Mouse (Mus musculus) liver, embryonic 12.5 days (tissue): Measurements from ENCODE around the gene Lnx2. TPM values are rescaled to one million over a fixed set of nuclear protein-coding genes. Genes with fewer than 3 reads are reported as not detected.

Experiments used
- ATAC-seq: fragments of 200-750 bp; cut with Nextera tagmentation; 2 replicates; pipeline ENCODE4 v1.8.0; 2017; ENCODE audit warnings: moderate number of reproducible peaks, mild to moderate bottlenecking, moderate library complexity
- H3K27ac ChIP-seq: fragments of 300-500 bp; sonication (generic); 2 replicates; pipeline ENCODE4 v1.5.1; 2016; ENCODE audit warnings: mild to moderate bottlenecking
- H3K27me3 ChIP-seq: fragments of 300-500 bp; sonication (generic); replicated peaks from 2 replicates; pipeline ENCODE4 v1.6.1; 2016; ENCODE audit warnings: mild to moderate bottlenecking, moderate library complexity
- H3K36me3 ChIP-seq: fragments of 300-500 bp; sonication (generic); 2 replicates; pipeline ENCODE4 v1.6.1; 2016; ENCODE audit warnings: mild to moderate bottlenecking, moderate library complexity
- H3K4me1 ChIP-seq: fragments of 300-500 bp; sonication (generic); 2 replicates; pipeline ENCODE4 v1.6.1; 2016
- H3K4me2 ChIP-seq: fragments of 300-500 bp; sonication (generic); 2 replicates; pipeline ENCODE4 v1.6.1; 2016; ENCODE audit warnings: mild to moderate bottlenecking, moderate library complexity
- H3K4me3 ChIP-seq: fragments of 300-500 bp; sonication (generic); 2 replicates; pipeline ENCODE4 v1.5.1; 2016; ENCODE audit warnings: mild to moderate bottlenecking, moderate library complexity
- H3K9ac ChIP-seq: fragments of 300-500 bp; sonication (generic); 2 replicates; pipeline ENCODE4 v1.6.1; 2016; ENCODE audit warnings: mild to moderate bottlenecking, moderate library complexity
- H3K9me3 ChIP-seq: fragments of 300-500 bp; sonication (generic); replicated peaks from 2 replicates; pipeline ENCODE4 v1.6.1; 2016; ENCODE audit warnings: mild to moderate bottlenecking, moderate library complexity
- WGBS: fragments of 180-500 bp; shearing (Covaris S2); methylation state at CpG from one replicate; pipeline ENCODE4 v1.1.7; 2016; ENCODE audit not compliant: insufficient replicate concordance; 5-methylcytosine and 5-hydroxymethylcytosine counted together
- polyA plus RNA-seq: library from polyadenylated mRNA; unstranded; fragments of >200 nt; fragmentation: Nextera tagmentation; extraction: Ambion mirVana; gene quantifications from 2 replicates; pipeline ENCODE4 v1.2.1, GENCODE M21; 2016

The Lnx2 gene
- polyA plus RNA-seq, 1 experiment from 2014 or later: 6.5 TPM

- 79% methylated on average over 6 of the region's 6 CpGs for WGBS
- peaks cover 71% of the 10 kb centered on the region for H3K4me1 ChIP-seq
- no peaks in the 10 kb centered on the region for H3K9me3 ChIP-seq
- no peak overlapping the region for H3K4me3 ChIP-seq
- no peaks in the 10 kb centered on the region for H3K36me3 ChIP-seq
- no peaks in the 10 kb centered on the region for H3K27me3 ChIP-seq
- no peak overlapping the region for H3K27ac ChIP-seq
- H3K4me2 ChIP-seq: no peak overlapping the region
- no peak overlapping the region for H3K9ac ChIP-seq
- ATAC-seq: no peak
Observed at GRCm38 (mm10) chr5:147055572-147056245, 20.7 kb downstream of the Lnx2 start.

DNA sequence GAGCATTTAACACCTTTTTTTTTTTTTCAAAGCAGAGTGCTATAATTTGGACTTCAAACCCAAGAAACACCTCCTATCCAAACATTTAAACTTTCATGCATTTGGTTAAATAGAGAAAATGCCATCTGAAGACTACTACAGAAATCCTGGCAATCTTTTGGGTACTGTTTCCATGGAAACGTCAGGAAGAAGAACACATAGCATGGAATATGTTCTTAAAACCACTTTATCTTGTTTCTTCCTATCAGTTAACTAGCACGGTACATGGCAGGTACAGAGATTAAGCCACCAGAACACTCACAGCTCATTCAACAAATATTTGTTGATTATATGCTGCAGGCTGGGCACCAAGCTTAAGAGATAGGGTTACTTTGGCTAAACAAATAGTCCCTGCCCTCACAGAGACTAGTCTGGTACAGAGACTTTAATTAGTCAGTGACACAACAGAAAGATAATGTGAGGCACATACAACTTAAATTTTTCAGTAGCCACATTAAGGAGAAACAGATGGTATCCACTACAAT, 21.6 kb downstream of the Lnx2 start:
- 30% methylated on average over 2 of the region's 2 CpGs for WGBS
- peaks cover 76% of the 10 kb centered on the region for H3K4me1 ChIP-seq
- no peaks in the 10 kb centered on the region for H3K27me3 ChIP-seq
- H3K9me3 ChIP-seq: no peaks in the 10 kb centered on the region
- H3K4me2 ChIP-seq: no peak overlapping the region
- no peak overlapping the region for H3K9ac ChIP-seq
- no peak overlapping the region for H3K27ac ChIP-seq
- H3K36me3 ChIP-seq: no peaks in the 10 kb centered on the region
- 0 out of 2 replicates have a peak, but pooled peaks have one; percentile 41 for ATAC-seq
- H3K4me3 ChIP-seq: no peak overlapping the region

- H3K4me2 ChIP-seq: no peak overlapping the region
- H3K36me3 ChIP-seq: no peaks in the 10 kb centered on the region
- H3K4me1 ChIP-seq: peaks cover 75% of the 10 kb centered on the region
- no peak for ATAC-seq
- no peaks in the 10 kb centered on the region for H3K27me3 ChIP-seq
- H3K27ac ChIP-seq: no peak overlapping the region
- H3K4me3 ChIP-seq: no peak overlapping the region
- WGBS: 76% methylated on average over 6 of the region's 6 CpGs
- H3K9me3 ChIP-seq: no peaks in the 10 kb centered on the region
- H3K9ac ChIP-seq: no peak overlapping the region
Observed at GRCm38 (mm10) chr5:147054328-147054727, 22.1 kb downstream of the Lnx2 start.

DNA sequence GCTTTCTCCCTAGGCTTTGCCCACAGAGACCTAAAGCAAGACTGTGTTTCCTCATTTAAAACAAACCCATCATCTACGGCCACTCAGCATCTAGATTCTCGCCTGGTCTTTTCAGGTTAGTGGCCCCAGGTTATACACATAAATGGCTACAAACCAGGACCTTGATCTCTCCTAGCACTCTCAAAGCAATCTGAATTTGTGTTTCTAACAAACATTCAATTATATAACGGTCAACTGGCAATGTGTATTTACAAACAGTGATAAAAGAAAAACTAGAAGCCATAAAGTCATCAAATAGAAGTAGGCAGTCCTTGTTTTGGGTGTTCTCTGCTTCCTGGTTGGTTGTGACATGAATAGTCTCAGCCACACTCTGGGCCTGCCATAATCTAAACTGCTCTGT, 22.9 kb downstream of the Lnx2 start:
- no peaks in the 10 kb centered on the region for H3K27me3 ChIP-seq
- ATAC-seq: no peak
- H3K9ac ChIP-seq: no peak overlapping the region
- no peak overlapping the region for H3K4me3 ChIP-seq
- H3K36me3 ChIP-seq: no peaks in the 10 kb centered on the region
- WGBS: 70% methylated on average over 3 of the region's 3 CpGs
- H3K4me1 ChIP-seq: peaks cover 69% of the 10 kb centered on the region
- H3K9me3 ChIP-seq: no peaks in the 10 kb centered on the region
- H3K27ac ChIP-seq: no peak overlapping the region
- no peak overlapping the region for H3K4me2 ChIP-seq

DNA sequence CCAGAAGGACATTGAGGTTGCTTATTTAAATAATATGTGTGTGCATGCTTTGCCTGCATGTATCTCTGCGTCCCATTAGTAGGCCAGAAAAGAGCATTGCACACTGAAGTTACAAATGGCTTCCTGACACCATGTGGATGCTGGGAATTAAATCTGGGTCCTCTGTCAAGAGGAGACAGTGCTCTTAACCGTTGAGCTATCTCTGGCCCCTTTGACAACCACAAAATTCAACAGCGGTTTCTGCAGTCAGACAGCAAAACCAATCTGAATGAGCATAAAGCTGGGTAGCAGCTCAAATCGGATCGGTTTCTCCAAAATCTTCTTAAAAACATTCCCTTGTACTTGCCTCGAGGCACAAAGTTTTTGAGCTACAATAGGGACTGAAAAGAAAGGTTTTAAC, 23.3 kb downstream of the Lnx2 start:
- WGBS: 65% methylated on average over 6 of the region's 6 CpGs

DNA sequence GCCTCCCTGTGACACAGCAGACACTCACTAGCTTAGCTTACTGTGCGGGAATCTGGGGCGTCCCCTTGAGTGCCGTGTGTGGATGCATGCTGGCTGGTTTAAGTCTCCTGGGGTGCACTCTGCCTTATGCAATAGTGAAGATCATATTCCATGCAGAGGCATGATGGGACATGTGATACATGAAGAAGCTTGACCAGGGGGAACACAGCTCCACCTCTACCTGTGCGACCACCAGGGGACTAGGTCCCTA, 24.2 kb downstream of the Lnx2 start:
- no peak overlapping the region for H3K4me3 ChIP-seq
- no peaks in the 10 kb centered on the region for H3K9me3 ChIP-seq
- no peak overlapping the region for H3K9ac ChIP-seq
- no peak for ATAC-seq
- 66% methylated on average over 4 of the region's 4 CpGs for WGBS
- H3K4me2 ChIP-seq: no peak overlapping the region
- H3K4me1 ChIP-seq: peaks cover 67% of the 10 kb centered on the region
- no peaks in the 10 kb centered on the region for H3K36me3 ChIP-seq
- no peak overlapping the region for H3K27ac ChIP-seq
- H3K27me3 ChIP-seq: no peaks in the 10 kb centered on the region

More for the DNA sequence above, 23.3 kb downstream of the Lnx2 start:
- Histone ChIP-seq H3K36me3 (no peaks in the 10 kb centered on the region), H3K9ac (no peak overlapping the region), H3K9me3 (no peaks in the 10 kb centered on the region), H3K4me3 (no peak overlapping the region), H3K4me2 (no peak overlapping the region), H3K27me3 (no peaks in the 10 kb centered on the region), H3K27ac (no peak overlapping the region), H3K4me1 (peaks cover 67% of the 10 kb centered on the region)
- ATAC-seq: no peak

DNA sequence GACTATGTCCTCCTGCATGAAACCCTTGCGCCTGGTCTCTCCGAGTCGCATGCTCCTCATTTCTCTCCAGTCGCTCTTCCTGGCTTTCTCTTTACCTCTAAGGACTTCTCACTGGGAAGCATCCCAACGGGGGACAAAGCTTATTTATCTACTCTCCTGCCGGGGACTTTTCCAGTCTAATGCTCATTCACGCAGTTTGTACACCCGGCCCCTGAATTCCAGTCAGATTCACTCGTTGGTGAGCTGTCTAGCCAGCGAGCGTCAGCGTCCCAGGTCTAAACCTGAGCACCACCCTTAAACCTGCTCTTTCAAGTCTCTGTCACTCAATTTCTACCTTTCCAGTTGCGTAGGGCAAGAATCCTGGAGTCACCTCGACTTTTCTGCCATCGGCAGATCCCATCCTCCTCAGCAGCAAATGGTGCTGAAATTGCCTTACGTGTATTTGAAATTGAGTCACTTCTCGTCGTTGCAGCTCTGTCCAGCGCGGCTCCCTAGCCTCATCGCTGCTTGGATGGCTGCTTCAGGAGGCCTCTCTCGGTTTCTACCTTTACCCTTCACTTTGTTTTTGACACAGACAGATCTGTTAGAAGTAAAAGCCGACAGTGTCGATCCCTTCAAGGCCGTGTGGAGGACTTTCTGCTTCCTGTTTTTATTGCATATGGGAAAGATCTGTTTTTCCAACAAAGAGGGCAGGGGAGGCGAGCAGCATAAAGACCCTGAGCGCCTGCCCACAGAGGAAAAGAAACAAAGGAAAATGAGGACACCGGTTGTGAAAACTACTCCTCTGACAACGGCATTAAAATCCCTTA, 24.7 kb downstream of the Lnx2 start:
- H3K9me3 ChIP-seq: no peaks in the 10 kb centered on the region
- no peak for ATAC-seq
- H3K9ac ChIP-seq: no peak overlapping the region
- no peak overlapping the region for H3K4me3 ChIP-seq
- H3K27ac ChIP-seq: no peak overlapping the region
- no peaks in the 10 kb centered on the region for H3K36me3 ChIP-seq
- WGBS: 70% methylated on average over 29 of the region's 29 CpGs
- H3K4me2 ChIP-seq: no peak overlapping the region
- H3K4me1 ChIP-seq: peaks cover 62% of the 10 kb centered on the region
- H3K27me3 ChIP-seq: no peaks in the 10 kb centered on the region

DNA sequence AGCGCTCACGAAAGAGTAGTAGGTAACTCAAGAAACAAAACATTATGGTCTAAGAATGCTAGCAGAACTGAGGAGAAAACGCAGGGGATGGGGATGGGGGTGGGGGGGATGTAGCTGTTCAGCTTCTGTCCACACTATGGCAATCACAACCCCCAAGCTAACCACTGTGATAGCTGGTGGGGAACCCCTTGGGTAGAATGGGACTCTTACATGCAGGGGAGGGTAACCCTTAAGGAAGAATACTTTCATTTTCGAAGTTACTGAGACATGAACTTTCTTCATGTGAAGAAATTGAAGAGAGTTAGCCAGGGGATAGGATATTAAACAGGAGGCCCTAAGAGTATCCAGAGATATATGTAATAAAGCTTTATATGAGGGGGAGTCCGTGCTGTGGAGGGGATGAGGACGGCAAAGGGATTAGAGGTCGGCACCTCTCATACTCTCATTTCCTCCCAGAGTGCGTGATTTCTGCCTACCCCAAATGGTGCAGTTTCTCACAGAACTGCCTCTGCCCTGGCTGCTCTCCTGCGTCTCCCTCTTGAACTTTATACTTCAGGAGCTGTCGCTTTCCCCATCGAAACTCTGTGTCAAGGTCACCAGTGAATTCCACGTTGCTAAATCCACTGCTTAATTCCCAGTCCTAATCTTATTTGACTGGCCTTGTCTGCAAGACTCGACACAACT, 25.4 kb downstream of the Lnx2 start:
- Histone ChIP-seq H3K27me3 (no peaks in the 10 kb centered on the region), H3K36me3 (no peaks in the 10 kb centered on the region), H3K9ac (no peak overlapping the region), H3K27ac (no peak overlapping the region), H3K4me3 (no peak overlapping the region), H3K4me2 (0 out of 2 replicates have a peak overlapping the region, but pooled peaks have one; percentile 14), H3K9me3 (no peaks in the 10 kb centered on the region), H3K4me1 (peaks cover 55% of the 10 kb centered on the region)
- no peak for ATAC-seq
- 63% methylated on average over 13 of the region's 13 CpGs for WGBS

- Histone ChIP-seq H3K4me1 (peaks cover 43% of the 10 kb centered on the region), H3K27me3 (no peaks in the 10 kb centered on the region), H3K4me3 (no peak overlapping the region), H3K9ac (no peak overlapping the region), H3K9me3 (no peaks in the 10 kb centered on the region), H3K36me3 (no peaks in the 10 kb centered on the region), H3K27ac (no peak overlapping the region), H3K4me2 (no peak overlapping the region)
- 65% methylated on average over 19 of the region's 19 CpGs for WGBS
- no peak for ATAC-seq
Observed at GRCm38 (mm10) chr5:147049544-147050209, 26.7 kb downstream of the Lnx2 start.

GRCm38 (mm10) chr5:147045929-147046328, 30.5 kb downstream of the Lnx2 start:
- Histone ChIP-seq H3K27me3 (no peaks in the 10 kb centered on the region), H3K9me3 (no peaks in the 10 kb centered on the region), H3K9ac (no peak overlapping the region), H3K36me3 (peaks cover 12% of the 10 kb centered on the region), H3K27ac (no peak overlapping the region), H3K4me2 (no peak overlapping the region), H3K4me1 (peaks cover 14% of the 10 kb centered on the region), H3K4me3 (no peak overlapping the region)
- 52% methylated on average over 11 of the region's 11 CpGs for WGBS
- no peak for ATAC-seq

- H3K36me3 ChIP-seq: peaks cover 18% of the 10 kb centered on the region
- 75% methylated on average over 10 of the region's 11 CpGs for WGBS
- H3K4me2 ChIP-seq: no peak overlapping the region
- H3K9me3 ChIP-seq: no peaks in the 10 kb centered on the region
- H3K27ac ChIP-seq: no peak overlapping the region
- no peak overlapping the region for H3K4me3 ChIP-seq
- ATAC-seq: no peak
- peaks cover 9% of the 10 kb centered on the region for H3K4me1 ChIP-seq
- no peaks in the 10 kb centered on the region for H3K27me3 ChIP-seq
- H3K9ac ChIP-seq: no peak overlapping the region
Observed at GRCm38 (mm10) chr5:147045311-147045710, 31.1 kb downstream of the Lnx2 start.
